24 mouse cellular contexts compared by ENCODE assay signal in the genomic region with DNA sequence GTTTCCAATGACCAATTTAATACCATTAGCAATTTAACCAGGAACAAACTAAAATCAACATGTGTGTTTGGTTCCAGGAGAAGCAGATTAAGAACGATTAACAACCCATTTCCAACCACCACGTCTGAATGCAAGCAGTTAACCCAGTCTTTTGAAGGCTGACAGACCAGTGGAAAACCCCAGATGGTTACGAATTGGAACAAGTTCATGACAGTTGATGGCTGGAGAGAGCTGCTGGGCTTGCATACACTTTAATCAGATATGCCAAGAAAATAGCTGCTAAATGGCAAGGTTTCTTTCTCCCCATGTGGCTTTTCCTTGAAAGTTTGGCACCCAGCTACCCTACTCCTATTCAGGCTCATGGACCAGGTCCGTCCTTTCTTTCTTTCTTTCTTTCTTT. TPM values are rescaled to one million over a fixed set of nuclear protein-coding genes. Genes with fewer than 3 reads are reported as not detected.
"Had no signal": no experiment of that assay in that cellular context is flagged by ENCODE, and none has a peak within 500 bp of the region (broad histone marks: within the 10 kb centered on the region; RNA-seq: fewer than 3 reads in every experiment).

No protein-coding gene starts in this region.

- H3K27me3 ChIP-seq: kidney, embryonic 15.5 days; limb, embryonic 12.5 days; limb, embryonic 15.5 days; midbrain, embryonic 12.5 days; midbrain, embryonic 15.5 days; neural tube, embryonic 12.5 days; neural tube, embryonic 15.5 days had no signal

- H3K4me1 ChIP-seq: midbrain, embryonic 12.5 days; midbrain, embryonic 15.5 days had no signal

- DNase-seq: kidney, postnatal 10 days; kidney, postnatal 36 days; layer of hippocampus, postnatal 36 days; left cerebral cortex, postnatal 4 days; liver, postnatal 0 days; lung, embryonic 14.5 days; retina, postnatal 1 day; right cerebral cortex, postnatal 25 days; spleen, adult 18-20 months; thymus, adult 18-20 months; thymus, postnatal 36 days had no signal

- H3K9me3 ChIP-seq: limb, embryonic 15.5 days; neural tube, embryonic 15.5 days had no signal

- H3K4me2 ChIP-seq: kidney, embryonic 15.5 days; limb, embryonic 12.5 days; limb, embryonic 15.5 days; liver, embryonic 11.5 days; lung, embryonic 14.5 days; midbrain, embryonic 12.5 days; midbrain, embryonic 15.5 days; neural tube, embryonic 12.5 days; neural tube, embryonic 15.5 days had no signal

- H3K9ac ChIP-seq: kidney, embryonic 15.5 days; limb, embryonic 12.5 days; limb, embryonic 15.5 days; liver, embryonic 14.5 days; liver, postnatal 0 days; lung, embryonic 14.5 days; midbrain, embryonic 12.5 days; midbrain, embryonic 15.5 days; neural tube, embryonic 12.5 days; neural tube, embryonic 15.5 days had no signal

- H3K27ac ChIP-seq: kidney, embryonic 15.5 days; left cerebral cortex, adult 2 months; limb, embryonic 12.5 days; limb, embryonic 15.5 days; liver, embryonic 14.5 days; macrophage; midbrain, embryonic 12.5 days; midbrain, embryonic 15.5 days; neural tube, embryonic 12.5 days; neural tube, embryonic 15.5 days had no signal

- H3K36me3 ChIP-seq: midbrain, embryonic 12.5 days; midbrain, embryonic 15.5 days; neural tube, embryonic 12.5 days; neural tube, embryonic 15.5 days had no signal

- H3K4me3 ChIP-seq: kidney, embryonic 15.5 days; left cerebral cortex, adult 2 months; limb, embryonic 12.5 days; limb, embryonic 15.5 days; midbrain, embryonic 12.5 days; midbrain, embryonic 15.5 days; neural tube, embryonic 12.5 days; neural tube, embryonic 15.5 days had no signal

- ATAC-seq: liver, postnatal 0 days; lung, postnatal 0 days; midbrain, embryonic 15.5 days had no signal

RNA-seq across cellular contexts. Expression of a gene that starts 55.8 kb away (rescaled TPM):
- total RNA-seq: megakaryocyte, adult 5-6 weeks had no signal
